Mouse (Mus musculus): ENCODE measurements around the gene Cd80. TPM values are rescaled to one million over a fixed set of nuclear protein-coding genes. Genes with fewer than 3 reads are reported as not detected.

The Cd80 gene
- total and polyA plus RNA-seq, 3 experiments = 0.04 to 0.38 TPM; not detected in 1

DNA sequence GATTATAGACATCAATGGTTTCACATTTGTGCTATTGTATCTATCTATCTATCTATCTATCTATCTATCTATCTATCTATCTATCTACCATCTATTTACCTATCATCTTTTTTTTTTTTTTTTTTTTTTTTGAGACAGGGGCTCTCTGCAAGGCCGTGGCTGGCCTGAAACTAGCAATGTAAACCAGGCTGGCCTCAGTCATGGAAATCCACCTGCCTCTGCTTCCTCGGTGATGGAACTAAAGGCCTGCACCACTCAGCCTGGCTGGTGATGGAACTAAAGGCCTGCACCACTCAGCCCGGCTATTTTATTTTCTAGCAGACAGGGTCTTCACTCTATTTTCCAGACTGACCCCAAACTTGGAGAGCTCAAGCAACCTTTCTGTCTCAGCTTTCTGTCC lies 22.9 kb downstream of the Cd80 start:
- Histone ChIP-seq H3K9me3 (replicated peaks; ENCODE audit: insufficient read depth, low read length) (no peaks in the 10 kb centered on the region), H3K79me2 (ENCODE audit: control insufficient read depth, insufficient read depth, low read length, poor library complexity) (no peaks in the 10 kb centered on the region; the same call in 1 of the 2 replicates), H3K27ac (ENCODE audit: control insufficient read depth, low read depth, low read length) (no peak overlapping the region), H3K27me3 (ENCODE audit: control insufficient read depth in 1 of 2, insufficient read depth in 2 of 2, low read length in 2 of 2) (no peaks in the 10 kb centered on the region), H3K36me3 (ENCODE audit: control insufficient read depth in 1 of 2, insufficient read depth in 2 of 2, low read length in 2 of 2) (peaks cover 0 to 35% of the 10 kb centered on the region in 2 experiments; a peak in 2 of 4 replicates), H3K4me1 (ENCODE audit: control insufficient read depth in 1 of 2, insufficient read depth in 2 of 2, low read length in 2 of 2) (peaks cover 11 to 33% of the 10 kb centered on the region in 2 experiments), H3K4me3 (ENCODE audit: control insufficient read depth in 1 of 2, insufficient read depth in 1 of 2, low read depth in 2 of 2, low read length in 2 of 2) (no peak overlapping the region), H3K9ac (ENCODE audit: control insufficient read depth, low read depth, low read length, poor library complexity, severe bottlenecking) (no peak overlapping the region)
- TF ChIP-seq ZKSCAN1 (IDR thresholded peaks at IDR 0.05; ENCODE audit: low read depth, low read length) (no peak), GATA1 (IDR thresholded peaks at IDR 0.05; ENCODE audit: low read depth, low read length) (peak; percentile 48; the same call in 1 of the 2 replicates), NRF1 (IDR thresholded peaks at IDR 0.05; ENCODE audit: insufficient read depth, low read depth, low read length, poor library complexity, severe bottlenecking) (no peak)
- no peak for DNase-seq (ENCODE audit: low read depth, low spot score)

DNA sequence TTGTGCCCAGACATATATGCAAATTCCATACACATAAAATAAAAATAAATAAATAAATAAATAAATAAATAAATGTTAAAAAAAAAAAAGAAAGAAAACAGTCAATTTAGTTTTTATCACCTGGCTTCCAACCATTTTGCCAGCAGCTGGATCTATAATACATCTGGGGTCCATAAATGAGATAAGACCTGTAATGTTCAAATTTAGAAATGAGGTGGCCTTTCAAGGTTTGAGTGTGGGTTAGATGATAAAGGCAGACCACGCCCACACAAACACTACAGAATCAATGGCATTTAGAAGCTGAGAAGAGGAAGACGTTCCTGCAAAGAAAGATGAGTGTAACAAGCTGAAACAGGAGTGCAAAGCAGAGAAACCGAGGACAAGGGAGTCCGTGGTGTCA lies 26.0 kb downstream of the Cd80 start:
- Histone ChIP-seq H3K27ac (ENCODE audit: control insufficient read depth, low read depth, low read length) (no peak overlapping the region), H3K4me1 (ENCODE audit: control insufficient read depth in 1 of 2, insufficient read depth in 2 of 2, low read length in 2 of 2) (peaks cover 0 to 18% of the 10 kb centered on the region in 2 experiments; a peak in 3 of 4 replicates), H3K27me3 (ENCODE audit: control insufficient read depth in 1 of 2, insufficient read depth in 2 of 2, low read length in 2 of 2) (no peaks in the 10 kb centered on the region), H3K9ac (ENCODE audit: control insufficient read depth, low read depth, low read length, poor library complexity, severe bottlenecking) (no peak overlapping the region), H3K36me3 (ENCODE audit: control insufficient read depth in 1 of 2, insufficient read depth in 2 of 2, low read length in 2 of 2) (peaks cover 0 to 16% of the 10 kb centered on the region in 2 experiments; a peak in 2 of 4 replicates), H3K4me3 (ENCODE audit: control insufficient read depth in 1 of 2, insufficient read depth in 1 of 2, low read depth in 2 of 2, low read length in 2 of 2) (no peak overlapping the region), H3K9me3 (replicated peaks; ENCODE audit: insufficient read depth, low read length) (no peaks in the 10 kb centered on the region), H3K79me2 (ENCODE audit: control insufficient read depth, insufficient read depth, low read length, poor library complexity) (no peaks in the 10 kb centered on the region; the same call in 1 of the 2 replicates)
- DNase-seq (ENCODE audit: low read depth, low spot score) = peak; percentile 73
- TF ChIP-seq GATA1 (IDR thresholded peaks at IDR 0.05; ENCODE audit: low read depth, low read length) = peak; percentile 66; the same call in 1 of the 2 replicates
- no peak for TF ChIP-seq MAZ (IDR thresholded peaks at IDR 0.05; ENCODE audit: low read depth, low read length)
- peak; percentile 92 for TF ChIP-seq ETS1 (IDR thresholded peaks at IDR 0.05; ENCODE audit: low read depth, low read length)
- TF ChIP-seq POLR2AphosphoS2 (IDR thresholded peaks at IDR 0.05; ENCODE audit: low read length) = no peak
- TF ChIP-seq ZNF384 (IDR thresholded peaks at IDR 0.05; ENCODE audit: low read depth, low read length) = peak; percentile 68; the same call in 1 of the 2 replicates
- TF ChIP-seq MAX (IDR thresholded peaks at IDR 0.05; ENCODE audit: low read length) = no peak
- TF ChIP-seq TCF12 (IDR thresholded peaks at IDR 0.05; ENCODE audit: low read depth, low read length) = peak; percentile 74
- no peak for TF ChIP-seq MXI1 (IDR thresholded peaks at IDR 0.05; ENCODE audit: low read depth, low read length)
- TF ChIP-seq EP300 (IDR thresholded peaks at IDR 0.05; ENCODE audit: low read depth in 1 of 2, low read length in 2 of 2) = peak in 1 of 2 experiments; percentile 62; a peak in 2 of 4 replicates
- peak; percentile 36 for TF ChIP-seq TAL1 (IDR thresholded peaks at IDR 0.05; ENCODE audit: low read length)
- no peak for TF ChIP-seq MYC (IDR thresholded peaks at IDR 0.05; ENCODE audit: low read depth, low read length)
- TF ChIP-seq MEF2A (IDR thresholded peaks at IDR 0.05; ENCODE audit: extremely low read depth, insufficient replicate concordance, low read depth, low read length, poor library complexity, severe bottlenecking) = peak; percentile 84
- no peak for TF ChIP-seq CTCF (IDR thresholded peaks at IDR 0.05 in 2 of 3, conservative IDR thresholded peaks at IDR 0.05 in 1 of 3; ENCODE audit: control insufficient read depth in 1 of 3, insufficient read depth in 1 of 3, low read depth in 2 of 3, low read length in 3 of 3, poor library complexity in 1 of 3, severe bottlenecking in 1 of 3)
